Mouse (Mus musculus): Measurements from ENCODE around the gene Hmgxb4.

Gene Hmgxb4

DNA sequence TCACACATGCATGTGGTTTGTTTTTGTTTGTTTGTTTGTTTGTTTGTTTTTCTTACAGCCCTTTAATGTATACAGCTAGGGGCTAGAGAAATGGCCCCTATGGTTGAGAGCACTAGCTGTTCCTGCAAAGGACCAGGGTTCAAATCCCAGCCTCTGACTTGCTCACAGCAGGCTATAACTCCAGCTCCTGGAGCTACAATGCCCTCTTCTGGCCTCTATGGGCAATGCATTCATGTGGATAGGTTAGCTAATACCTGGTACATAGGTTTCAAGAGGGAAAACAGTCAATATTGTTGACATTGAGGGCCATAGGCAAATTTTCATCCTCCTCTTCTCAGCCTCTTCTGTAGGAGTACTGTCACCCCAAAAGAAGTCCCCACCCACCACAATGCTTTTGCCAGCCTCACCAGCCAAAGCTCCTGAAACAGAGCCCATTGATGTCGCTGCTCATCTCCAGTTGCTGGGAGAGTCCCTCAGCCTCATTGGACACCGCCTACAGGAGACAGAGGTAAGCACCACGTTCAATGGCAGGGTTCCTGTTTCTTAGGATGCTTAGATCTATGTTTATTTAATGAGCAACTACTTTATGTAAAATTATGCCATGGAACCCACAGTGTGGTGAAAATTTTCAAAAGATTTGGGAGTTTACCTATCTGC is 30.6 kb downstream of the Hmgxb4 start:
- DNase-seq, result no peak

DNA sequence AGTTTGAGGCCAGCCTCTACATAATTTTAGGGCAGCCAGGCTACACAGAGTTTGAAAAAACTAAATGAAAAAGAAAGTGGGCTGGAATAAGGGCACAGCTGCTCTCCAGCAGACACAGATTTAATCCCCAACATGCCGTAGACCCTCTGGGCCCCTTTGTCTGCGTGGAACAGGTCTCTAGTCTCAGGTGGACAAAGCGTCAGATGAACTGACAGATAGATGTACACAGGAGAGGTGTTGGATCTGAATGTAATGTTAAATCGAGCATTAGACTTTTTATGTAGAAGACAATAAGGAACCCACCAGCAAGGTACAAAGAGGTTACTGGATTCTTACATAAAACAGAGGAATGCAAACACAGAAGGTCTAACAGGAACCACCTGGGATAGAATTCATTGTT is 32.7 kb downstream of the Hmgxb4 start:
- no peak for DNase-seq

DNA sequence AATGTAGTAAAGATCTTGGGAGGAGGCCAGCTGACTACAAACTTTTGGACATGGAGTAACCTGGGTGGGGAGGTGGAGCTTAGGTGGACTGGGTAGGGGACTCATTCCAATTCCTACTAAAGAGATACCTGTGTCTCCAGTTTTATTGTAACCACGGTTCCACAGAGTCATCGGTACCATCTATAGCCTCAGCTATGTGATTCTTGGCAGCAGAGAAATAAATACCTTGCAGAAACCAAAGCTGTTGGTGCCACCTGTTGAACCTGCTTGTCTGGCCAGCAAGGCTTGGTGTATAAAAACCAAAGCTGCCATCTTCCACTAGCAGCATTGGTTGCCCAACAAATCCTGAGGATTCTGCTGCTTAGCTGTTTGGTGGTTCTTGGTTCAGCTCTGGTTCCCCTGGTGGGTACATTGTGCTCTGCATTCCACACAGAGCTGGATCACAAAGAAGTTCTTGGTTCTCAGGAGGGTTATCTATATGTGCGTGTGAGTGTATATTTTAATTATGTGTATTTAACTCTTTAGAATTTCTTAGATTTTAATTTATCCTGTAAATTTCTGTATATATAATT is 37.4 kb downstream of the Hmgxb4 start:
- DNase-seq, result no peak

DNA sequence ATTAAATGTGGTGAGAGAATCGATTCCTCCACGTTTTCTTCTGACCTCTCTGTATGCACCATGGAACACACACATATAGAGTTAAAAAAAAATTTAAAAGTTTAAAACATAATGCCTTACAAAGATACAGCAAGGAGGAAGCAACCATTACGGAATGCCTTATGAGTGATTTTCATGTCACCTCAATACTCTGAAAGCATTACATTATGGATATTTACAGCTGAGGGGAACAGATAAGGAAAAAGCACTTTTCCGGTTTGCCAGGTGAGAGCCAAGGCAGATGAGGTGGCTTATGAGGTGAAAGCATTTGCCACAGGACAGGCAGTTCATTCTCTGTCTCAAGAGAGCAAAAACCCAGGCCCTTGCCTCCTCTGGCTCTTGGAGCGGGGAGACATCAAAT is 39.8 kb downstream of the Hmgxb4 start:
- no peak for DNase-seq

DNA sequence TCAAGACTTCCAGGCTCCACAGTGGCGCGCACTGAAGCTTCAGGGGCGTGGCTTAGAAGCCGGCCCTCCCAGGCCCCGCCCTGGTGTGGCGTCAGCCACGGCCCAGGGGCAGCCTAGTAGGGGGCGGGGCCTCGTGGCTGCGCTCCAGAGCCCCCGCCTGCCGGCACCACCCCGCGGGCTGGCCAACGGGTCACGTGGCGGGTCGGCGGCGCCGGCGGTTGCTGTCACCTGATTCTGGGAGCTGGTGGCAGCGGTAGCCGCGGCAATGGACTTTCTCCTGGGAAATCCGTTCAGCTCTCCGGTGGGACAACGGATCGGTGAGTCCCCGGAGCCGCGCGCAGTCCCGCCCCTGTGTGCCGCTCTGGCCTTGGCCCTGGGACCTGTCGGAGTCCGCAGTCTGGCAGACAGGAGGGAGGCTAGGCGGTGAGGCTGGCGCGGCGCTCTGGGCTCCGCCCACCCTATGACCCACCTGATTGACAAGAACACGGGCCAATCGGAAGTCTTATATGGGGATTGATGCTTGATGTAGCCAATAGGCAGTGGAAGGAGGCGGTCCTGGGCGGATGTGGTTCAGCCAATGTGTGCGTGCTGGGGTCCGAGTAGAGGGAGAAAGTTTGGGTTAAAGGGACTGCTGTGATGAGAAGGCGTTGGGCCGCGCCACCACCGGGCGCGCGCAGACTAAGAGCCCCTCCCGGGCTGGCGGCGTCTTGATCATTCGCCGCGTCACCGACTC is 40.5 kb downstream of the Hmgxb4 start, which contains the start of gene Tom1:
Tom1 (plus strand) TSS at position 195 of the 733 bp plus-strand sequence.
- peak; percentile 98 for DNase-seq

DNA sequence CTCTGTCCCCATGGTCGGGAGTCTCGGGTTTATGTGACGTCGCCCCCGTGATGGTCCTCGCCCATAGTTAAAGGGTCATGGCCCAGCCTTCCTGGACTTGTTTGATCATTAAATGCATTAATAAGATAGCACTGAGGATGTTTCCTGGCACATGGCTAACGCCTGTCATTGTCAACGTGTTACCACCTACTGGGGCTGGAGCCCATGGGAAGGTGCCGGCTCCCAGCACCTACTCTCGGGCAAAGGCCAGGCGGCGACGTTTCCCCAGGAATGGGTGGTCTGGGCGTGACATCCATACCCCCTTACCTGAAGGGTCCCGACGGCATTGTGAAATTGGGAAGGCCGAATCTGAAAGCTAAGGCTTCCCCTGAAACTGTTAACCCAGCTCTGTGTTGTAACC is 41.1 kb downstream of the Hmgxb4 start:
- no peak for DNase-seq

DNA sequence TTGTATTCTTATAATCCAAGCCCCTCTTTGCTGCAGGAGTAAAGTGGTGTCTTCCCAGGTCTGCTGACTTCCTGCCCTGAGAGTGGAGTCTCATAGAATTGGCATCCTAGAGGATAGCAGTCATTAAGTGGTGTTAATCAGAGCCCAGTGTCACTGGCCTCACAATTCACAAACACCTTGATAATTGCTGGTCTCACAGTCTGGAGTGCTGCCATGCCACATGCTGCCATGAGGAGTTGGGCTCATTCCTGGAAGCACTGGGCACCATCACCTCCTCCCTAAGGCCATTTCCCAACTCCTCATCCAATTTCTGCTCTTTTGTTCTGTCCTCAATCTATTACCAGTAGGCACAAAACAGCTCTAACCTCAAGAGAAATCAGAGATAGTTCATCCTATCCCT is 42.5 kb downstream of the Hmgxb4 start:
- no peak for DNase-seq

DNA sequence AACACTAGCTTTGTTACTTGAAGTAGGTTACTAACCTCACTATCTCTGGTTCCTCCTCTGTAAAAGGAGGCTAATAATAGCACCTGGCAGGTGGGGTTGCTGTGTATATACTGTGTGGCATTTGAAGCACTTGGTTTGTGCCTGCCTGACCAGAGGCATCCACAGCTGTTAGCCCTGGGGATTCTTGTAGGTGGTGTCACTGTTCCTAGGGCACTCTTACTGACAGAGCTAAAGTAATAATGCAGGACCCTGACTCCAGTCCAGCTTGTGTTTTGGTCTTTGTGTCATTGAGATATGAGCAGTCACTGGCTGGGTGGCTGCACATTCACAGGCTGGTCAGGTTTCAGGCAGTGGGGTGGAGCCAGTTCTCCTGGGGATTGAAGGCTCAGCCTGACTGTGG is 45.3 kb downstream of the Hmgxb4 start:
- peak; percentile 34 for DNase-seq

DNA sequence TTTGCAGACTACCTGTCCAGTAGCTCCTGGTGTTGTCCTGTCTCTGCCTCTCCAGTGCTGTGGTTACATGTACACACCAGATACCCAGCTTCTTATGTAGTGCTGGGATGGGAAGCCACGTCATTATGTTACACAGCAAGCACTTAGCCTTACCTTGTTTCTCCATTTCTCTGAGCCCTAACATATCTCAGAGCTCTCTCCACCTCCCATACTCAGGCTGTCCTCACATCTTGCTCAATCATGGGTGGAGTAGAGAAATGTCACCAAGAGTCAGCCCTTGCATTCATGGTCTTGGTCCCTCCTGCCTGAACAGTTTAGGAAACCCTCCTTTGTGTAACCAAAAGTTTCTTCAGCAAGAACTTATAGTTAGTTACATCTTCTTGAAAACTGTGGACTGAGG is 46.6 kb downstream of the Hmgxb4 start:
- DNase-seq, result no peak

DNA sequence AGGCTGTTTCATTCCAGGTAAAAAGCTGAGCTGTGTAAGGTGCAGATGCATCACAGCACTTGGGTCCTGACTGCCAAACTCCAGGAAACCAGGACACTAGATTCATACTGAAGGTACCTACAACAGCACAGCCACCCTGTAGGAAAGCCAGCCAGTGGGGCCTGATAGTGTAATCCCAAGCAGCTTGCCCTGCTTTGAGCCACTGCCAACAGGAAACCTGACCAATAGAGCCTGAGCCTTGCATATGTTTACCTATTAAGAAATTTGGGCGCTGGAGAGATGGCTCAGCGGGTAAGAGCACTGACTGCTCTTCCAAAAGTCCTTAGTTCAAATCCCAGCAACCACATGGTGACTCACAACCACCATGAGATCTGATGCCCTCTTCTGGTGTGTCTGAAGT is 49.0 kb downstream of the Hmgxb4 start:
- no peak for DNase-seq

DNA sequence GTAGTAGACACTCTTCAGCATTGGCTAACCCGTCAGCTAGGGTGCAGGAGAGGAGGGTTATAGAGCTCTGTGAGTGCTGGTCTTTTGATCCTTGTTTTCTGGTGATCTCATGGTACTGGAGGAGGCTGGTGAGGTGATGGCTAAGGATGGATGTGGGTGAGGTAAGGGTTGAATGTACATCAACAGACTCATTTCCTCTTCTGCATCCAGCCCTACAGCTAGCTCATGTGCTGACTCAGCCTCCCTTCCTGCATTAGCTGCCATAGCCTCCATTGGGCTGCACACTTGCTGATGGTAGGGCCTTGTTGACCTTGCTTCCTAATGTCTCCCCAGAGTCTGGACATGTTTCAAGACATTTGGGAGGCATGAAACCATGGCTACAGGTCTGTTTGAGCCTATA is 49.8 kb downstream of the Hmgxb4 start:
- no peak for DNase-seq

DNA sequence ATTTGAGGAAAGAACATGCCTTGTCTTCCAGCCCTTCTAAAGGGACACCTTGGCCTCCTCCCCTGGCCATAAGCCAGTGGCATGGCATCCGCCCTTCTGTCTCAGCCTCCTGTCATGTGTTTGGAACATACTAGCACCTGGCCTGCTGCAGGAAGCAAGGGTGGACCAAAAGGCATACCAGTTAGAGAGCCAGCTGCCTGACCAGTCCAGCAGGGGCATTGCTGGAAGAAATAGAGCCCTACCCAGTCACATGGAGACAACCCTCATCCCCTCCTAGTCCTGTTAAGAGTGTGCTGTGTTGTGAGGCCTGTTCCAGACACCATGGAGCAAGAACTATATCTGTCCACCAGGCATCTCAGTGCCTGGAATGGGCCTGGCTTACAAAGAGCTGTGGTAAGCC is 53.1 kb downstream of the Hmgxb4 start:
- no peak for DNase-seq

DNA sequence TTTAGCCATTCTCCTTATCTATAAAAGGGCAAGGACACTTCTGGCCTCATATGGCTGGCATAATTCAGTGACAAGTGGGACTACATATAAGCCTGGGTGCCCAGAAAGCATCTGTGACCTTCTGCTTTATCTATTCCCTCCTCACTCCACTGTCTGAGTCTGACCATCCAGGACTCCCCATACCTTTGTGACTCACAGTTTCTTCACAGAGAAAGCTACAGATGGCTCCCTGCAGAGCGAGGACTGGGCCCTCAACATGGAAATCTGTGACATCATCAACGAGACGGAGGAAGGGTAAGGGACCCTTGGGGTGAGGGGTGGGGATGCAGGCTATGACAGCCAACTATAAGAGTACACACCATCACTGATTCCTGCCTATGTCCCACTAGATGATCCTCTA is 54.6 kb downstream of the Hmgxb4 start:
- DNase-seq, result no peak

DNA sequence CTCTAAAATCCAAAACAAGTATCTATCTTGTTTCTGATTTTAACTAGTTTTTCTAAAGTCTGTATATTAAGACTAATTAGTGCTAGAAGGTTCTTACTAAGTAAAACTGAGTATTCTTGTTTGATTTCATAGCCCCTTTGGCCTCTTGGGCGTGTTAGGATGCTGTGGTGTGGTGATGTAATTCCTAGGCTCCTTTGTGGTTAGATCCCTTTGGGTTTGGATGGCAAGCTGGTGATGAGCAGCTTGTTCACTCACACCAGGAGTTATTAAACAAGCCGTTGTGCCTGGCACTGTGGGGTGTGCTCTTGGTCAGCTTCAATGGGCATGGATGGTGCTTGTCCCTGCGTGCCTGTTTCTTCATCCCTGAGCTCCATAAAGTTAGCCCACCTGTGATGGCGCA is 60.2 kb downstream of the Hmgxb4 start:
- no peak for DNase-seq

DNA sequence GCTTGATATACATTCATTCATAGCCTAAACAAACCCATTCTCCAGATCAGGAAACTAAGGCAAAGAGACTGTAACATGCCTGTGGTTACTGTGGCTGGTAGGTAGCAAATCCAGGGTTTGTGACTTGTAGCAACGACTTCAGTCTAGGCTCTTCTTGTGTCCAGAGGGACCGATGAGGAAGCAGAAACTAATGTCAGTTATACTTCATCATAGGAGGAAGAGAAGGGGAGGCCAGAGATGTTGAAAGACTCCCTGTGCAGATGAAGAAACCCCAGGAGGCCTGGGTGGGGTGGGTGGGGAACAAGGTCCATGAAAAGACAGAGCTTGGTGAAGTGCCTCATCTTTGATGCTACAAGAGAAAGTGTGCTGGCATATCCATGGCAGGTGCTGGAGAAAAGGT is 62.5 kb downstream of the Hmgxb4 start:
- no peak for DNase-seq

DNA sequence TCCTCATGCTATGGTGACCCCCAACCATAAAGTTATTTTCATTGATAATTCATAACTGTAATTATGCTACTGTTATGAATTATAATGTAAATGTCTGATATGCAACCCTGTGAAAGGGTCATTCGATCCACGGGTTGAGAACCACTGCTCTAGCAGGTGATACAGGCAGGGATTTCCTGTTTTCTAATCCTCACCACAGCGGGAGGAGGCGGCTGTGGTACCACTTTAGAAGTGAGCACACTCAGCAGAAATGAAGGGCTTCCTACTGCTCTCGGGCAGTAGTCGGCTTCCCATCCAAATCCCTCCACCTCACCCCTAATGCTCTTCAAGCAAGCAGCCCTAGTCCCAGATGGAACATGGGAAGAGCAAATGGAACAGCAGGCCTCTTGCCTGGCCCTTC is 66.9 kb downstream of the Hmgxb4 start:
- no peak for DNase-seq

DNA sequence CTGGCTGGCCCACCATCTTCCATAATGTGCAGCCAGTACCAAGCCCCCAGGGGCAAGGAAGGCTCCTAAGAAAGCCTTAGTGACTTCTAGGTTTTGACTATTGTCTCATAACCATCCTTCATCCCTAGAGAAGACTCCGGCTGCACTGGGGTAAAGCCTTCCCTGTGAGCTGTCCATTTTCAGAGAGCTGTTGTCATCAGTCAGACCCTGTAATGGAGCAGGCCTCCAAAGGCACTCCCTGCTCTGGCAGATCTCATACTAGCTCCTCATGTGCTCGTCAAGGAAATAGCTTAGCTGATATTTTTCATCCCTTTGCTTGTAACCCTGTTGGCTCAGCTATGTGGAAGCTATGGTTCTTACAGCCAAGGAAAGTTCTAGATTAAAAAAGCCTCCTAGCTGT is 67.7 kb downstream of the Hmgxb4 start:
- DNase-seq, result no peak

DNA sequence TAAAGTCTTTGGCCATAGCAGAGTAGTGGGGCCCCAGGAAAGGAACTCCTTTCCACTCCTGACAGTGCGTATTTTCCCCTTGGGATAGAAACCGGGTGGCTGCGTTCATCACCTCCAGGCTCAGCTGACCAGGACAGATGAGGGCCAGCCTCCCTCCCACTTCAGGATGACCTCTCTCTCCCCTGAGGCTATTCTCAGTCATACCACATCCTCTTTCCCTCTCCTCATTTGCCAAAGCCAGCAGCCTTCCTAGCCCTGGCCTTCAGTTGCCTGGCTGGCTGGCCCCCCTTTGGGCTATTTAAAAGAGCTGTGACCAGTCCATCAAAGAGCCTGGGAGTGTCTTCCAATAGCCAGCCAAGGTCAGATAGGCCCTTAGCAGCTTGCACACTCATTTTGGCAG is 70.1 kb downstream of the Hmgxb4 start:
- no peak for DNase-seq

DNA sequence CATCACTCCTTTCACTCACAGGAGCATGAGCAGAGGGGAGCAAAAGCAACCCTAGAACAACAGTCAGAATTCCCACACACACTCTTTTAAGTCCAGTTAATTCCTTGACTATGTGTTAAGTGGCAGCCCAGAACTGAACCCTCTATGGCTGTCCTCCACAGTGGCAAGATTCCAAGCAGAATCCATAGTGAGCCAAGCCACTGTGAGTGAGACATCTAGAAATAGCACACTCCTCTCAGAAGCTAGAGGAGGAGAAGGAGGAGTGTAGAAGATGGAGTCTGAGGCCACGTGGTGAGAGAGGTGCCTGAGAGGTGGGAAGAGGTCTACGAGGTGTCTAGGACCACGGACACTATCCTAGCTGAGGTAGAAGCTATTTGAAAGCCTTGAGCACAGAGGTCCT is 71.6 kb downstream of the Hmgxb4 start:
- DNase-seq, result no peak

DNA sequence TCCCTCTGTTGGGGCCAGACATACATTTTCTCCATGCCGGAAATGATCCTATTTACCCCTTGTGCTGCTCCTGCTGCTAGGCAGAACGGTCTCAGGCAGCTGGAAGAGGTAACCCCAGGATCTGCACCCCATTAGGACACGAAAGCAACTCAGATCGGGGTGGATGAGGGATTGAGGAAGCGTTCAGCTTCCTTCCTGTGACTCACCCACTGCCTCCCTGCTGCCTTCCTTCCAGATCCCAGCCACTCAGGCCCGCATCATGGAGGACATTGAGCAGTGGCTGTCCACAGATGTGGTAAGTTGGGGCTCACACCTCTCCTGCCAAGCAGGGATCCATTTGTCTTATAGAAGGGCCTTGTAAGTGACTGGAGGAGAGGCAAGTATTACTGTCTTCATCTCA is 74.1 kb downstream of the Hmgxb4 start:
- DNase-seq, result no peak

DNA sequence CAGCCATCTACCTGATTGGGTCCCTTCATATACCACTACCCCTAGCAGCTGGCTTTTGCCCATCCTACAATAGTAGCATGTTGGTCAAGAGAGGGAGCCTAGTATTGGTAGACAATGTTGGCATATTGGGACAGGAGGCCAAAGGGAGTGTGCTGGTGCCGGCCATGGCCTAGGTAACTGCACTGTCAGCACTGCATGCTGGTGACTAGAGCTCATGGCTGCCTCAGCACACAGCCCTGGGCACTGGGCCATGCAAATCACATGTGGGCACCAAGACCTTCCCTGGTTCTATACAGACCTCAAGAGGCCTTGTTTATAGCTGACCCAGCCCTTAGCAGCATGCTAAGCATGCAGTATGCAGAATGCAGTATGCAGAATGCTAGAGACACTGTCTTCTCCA is 77.1 kb downstream of the Hmgxb4 start:
- peak; percentile 36 for DNase-seq

DNA sequence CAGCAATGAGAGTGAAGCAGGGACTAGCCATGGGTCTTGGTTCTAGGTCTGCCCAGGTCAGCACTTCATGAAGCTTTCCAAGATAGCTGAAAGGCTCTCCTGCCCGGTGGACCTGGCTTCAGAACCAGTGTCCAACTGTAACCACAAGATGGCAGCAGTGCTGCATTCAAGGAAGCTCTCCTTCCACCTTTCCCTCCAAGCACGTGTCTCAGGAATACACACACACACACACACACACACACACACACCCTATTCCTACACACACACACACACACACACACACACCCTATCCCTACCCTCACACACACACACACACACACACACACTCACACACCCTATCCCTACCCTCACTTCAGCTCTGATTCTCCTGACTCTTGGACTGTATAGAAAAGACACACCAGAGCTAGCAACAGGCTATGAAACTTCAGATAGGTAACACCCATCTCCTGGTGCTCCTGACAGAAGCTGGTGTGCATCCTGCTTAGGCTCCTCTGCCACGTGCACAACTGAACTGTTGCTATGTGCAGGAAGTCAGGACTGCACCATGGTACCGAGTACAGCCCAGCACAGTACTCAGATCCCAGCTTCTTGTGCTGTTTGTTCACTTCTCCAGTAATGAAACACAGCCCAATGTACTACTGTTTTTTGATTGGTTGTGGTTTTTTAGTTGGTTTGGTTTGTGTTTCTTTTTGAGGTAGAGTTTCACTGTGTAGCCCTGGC is 78.6 kb downstream of the Hmgxb4 start:
- peak; percentile 79 for DNase-seq

DNA sequence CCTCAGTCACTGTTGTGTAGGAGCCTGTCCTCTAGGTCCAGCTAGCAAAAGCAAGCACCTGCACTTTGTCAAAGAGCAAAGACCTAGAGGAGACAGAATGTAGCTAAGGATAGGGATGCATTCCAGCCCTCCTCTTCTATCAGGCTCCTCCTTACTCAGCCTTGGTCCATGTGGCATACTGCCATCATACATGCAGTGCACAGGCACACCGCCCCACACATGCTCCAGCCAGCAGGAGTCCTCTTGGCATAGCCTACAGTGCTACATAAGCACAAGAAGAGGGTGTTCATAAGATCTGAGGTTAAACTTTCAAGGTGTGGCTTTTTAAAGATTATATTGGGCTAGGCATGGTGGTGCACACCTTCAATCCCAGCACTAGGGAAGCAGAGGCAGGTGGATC is 81.7 kb downstream of the Hmgxb4 start:
- DNase-seq, result no peak

DNA sequence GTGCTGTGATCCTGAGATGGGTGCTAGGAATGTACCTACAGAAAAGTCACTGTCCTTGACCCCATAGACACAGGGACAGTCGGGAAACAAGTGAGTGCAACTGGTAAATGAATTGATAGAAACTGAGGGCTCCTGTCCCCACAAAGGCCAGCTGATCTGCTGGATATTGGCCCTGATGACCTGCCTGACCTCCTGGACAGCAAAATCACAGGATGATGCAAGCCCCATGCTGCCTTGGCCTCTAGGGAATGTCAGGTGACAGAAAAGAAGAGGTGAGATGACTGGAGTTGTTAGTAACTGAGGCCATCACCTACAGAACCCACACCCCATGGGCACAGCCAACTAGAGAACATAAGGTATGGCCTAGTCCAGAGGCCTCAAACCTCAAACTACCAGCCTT is 85.1 kb downstream of the Hmgxb4 start:
- no peak for DNase-seq

Measured in kidney, adult 11 months (tissue).